Mouse (Mus musculus) 416B (cell line): ENCODE results near the gene Nr2f1.

Experiments
- DNase-seq: peaks from one replicate; pipeline ENCODE4 v3.0.0; 2011; ENCODE audit warnings: low read depth

The Nr2f1 gene

GRCm38 (mm10) chr13:78179312-78180097 is 20.1 kb downstream of the Nr2f1 start:
- DNase-seq: no peak

GRCm38 (mm10) chr13:78178771-78179170 is 20.8 kb downstream of the Nr2f1 start:
- no peak for DNase-seq

DNA sequence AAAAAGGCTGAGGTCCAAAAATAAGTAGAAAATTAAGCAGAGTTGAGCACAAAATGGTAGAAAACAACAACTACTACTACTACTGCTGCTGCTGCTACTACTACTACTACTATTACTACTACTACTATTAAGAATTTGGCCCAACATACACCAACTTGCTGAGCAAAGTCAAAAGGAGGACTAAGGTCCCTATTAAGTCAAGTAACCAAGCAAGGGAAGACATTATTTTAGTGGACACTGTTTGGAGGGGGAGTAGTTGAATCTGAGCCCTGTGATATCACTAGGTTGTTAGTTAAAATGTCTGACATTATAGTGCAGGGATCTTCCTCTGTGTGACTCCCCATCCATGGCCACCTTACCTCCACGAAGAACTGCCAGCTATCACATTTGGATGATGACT is 21.5 kb downstream of the Nr2f1 start:
- DNase-seq: no peak

DNA sequence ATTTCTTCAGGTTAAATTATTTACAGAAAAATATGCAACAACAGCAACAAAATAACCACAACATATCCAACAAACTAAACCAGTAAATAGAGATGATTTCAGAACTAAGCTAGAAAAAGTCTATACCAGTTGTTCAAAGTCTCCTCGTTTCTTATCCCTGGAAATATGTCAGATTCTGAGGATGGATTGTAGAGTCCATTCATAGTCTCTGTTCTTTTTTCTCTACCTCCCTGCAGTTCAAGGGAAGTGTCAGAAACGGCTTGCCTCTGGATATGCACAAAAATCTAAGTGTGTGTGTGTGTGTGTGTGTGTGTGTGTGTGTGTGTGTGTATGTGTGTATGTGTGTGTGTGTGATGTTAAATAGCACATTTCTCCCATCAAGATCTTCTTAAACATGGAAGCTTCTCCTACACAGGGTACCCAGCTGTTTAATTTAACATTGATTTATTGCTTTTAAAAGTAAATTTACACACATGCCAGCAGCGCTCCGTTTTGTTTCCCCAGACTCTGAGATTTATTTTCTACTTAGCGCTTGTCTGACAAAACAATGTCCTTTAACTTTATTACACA is 22.1 kb downstream of the Nr2f1 start:
- DNase-seq: no peak

DNA sequence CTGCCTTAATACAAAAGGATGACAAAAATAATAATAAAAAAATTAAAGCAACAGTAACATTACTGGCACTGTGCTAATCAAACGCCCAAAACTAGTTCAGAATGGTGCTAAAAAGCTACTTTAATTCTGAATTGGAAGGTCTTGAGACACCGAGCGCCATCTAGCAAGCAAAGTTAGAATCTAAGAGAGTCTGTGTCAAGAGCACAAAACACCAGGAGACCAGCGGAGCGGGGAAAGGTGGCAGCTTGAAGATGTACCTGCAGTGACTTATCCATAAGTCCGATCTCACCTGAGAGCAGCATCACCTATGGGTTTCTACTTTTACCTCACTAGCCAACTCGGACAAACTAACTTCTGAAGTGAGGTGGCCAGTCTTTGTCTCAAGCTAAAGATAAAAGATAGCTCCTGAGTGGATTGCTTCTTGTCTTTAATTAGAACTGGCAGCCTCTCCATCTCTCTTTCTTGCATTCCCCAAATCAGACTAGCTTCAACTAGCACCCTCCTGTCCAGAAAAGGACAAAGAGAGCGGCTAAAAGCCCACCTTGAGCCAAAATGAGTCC is 23.7 kb downstream of the Nr2f1 start:
- DNase-seq: no peak

DNA sequence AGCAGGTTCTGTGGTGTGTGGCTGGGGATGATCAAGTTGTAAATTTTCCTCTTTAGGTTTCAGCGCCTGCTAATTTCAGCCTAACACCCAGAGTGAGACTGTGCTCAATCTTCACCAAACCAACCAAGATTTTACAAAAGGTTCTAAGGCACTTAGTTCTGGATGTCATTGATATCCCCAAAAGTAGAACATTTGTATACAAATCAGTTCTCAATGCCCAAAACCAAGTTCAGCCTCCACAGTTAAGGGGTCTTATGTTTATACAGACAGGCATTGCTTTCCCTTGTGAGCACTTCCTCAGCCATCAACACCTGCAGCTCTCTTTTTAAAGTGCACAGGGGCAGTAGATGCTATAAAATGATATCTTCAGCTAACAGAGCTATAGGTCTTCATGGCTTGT is 24.7 kb downstream of the Nr2f1 start:
- DNase-seq: no peak

DNA sequence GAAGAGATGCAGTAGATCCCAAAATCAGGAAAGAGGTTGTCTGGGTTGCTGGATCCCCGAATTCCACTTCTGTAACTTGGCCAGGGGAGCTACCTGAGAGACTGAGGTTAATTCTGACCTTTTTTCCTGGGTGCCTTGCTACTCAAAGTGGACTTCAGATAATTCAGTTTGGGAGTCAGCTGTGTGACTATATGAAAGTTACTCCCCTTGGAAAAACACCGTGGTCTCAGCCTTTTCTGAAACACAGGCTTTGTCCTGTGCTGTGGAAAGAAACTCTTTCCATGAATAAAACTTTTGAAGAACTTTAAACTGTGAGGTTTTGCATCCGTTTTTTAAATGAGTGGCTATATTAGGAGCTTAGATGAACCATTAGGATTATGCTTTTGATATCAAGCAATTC is 25.4 kb downstream of the Nr2f1 start:
- no peak for DNase-seq

- no peak for DNase-seq
These were observed 26.7 kb downstream of the Nr2f1 start for GRCm38 (mm10) chr13:78172861-78173260.

DNA sequence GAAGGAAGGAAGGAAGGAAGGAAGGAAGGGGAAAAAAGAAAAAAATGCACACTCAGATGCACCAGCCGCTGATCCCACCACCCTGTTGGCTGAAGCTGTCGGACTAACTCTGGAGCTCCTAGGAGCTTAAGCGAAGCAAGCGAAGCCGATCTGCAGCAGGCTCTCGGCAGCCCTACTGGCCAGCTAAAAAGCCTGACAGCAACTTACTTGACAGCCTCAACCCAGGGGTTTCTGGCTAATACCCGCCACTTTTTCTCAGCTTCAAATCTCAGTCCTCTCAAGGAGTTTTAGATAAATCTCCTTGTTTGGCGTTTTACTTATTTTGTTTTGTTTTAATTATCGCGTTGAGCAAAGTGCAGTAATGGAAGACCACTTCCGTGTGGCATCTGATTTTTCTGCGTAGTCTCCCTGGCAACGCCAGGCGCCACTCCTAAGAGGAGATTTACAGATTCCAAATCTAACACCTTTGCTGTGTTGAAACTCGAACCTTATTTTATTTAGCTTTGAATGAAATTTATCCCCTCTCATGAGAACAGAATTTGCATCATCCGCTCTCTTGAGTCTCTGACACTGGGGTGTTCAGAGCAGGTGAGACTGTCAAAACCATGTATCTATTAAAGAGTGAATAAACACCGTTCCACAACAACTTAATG is 27.4 kb downstream of the Nr2f1 start:
- DNase-seq: no peak

- peak; percentile 34 for DNase-seq
These were observed 28.2 kb downstream of the Nr2f1 start for GRCm38 (mm10) chr13:78171320-78171719.

DNA sequence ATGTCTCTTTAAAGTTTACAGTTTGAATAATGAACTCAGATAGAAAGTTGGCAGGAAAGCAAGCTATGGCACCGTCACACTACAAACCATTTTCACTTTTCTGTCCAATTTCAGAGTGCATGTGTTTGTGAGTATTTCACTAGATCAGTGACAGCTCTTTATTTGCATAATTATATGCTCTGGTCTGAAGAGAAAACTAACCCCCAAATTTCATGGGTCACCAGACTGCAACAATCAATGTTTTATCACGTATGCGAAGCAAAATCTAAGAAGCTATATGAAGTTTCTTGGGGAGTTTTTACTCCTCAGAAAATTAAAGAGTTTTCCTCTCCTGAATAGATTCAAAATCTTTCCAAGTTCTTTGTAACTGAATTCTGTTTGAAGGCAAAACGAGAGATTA is 31.4 kb downstream of the Nr2f1 start:
- DNase-seq: no peak

- no peak for DNase-seq
These were observed 34.6 kb downstream of the Nr2f1 start for GRCm38 (mm10) chr13:78164941-78165340.

GRCm38 (mm10) chr13:78163087-78163958 is 36.2 kb downstream of the Nr2f1 start:
- no peak for DNase-seq

DNA sequence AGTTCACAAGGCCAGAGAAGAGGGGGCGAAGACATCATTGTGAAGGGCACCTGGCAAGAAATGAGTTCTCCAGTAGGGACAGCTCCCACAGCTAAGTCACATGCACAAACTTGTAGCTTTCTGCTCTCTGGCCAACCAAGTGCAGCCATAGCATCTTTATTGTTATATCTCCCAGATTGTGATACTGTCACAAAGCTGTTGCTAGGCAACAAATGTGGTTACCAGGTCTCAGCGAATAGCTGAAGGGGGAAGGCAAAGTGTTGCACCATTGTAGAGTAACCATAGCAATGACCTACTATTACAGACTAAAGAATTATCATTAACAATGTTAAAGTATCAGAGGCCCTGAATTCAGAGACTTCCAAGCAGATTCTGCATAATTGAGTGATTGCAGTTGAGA is 37.4 kb downstream of the Nr2f1 start:
- no peak for DNase-seq

DNA sequence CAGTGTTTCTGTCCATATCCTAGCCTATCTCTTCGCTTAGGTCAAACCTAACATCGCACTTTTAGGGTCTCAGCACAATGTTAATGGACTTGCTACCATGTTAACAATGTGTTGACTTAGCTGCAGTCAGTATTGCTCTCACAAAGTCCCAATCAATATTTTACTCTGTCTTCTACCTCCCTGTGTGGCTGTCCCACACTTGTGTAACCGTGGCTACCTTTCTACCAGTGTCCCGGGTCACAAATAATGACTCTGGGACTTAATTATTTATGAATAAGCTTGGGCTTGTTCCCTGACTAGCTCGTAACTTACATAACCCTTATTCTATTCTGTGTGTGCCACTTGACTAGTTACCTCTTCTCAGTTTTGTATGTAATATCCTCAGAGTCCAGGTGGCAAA is 42.1 kb downstream of the Nr2f1 start:
- DNase-seq: no peak
